Mouse (Mus musculus) thymus, adult 2 months (tissue): ENCODE data around the gene Arhgap22. TPM values are rescaled to one million over a fixed set of nuclear protein-coding genes. Genes with fewer than 3 reads are reported as not detected.

ENCODE experiments used
- DNase-seq: peaks from one replicate; pipeline ENCODE4 v3.0.0; 2021
- H3K27ac ChIP-seq: fragments of 200-500 bp; 2 replicates; pipeline ENCODE4 v1.5.1; 2012; ENCODE audit warnings: low read length, control low read depth; ENCODE audit not compliant: control insufficient read depth, insufficient read depth
- H3K27me3 ChIP-seq: fragments of 200-500 bp; 2 replicates; pipeline ENCODE4 v1.6.1; 2012; ENCODE audit warnings: mild to moderate bottlenecking, low read length, moderate library complexity, mixed read lengths; ENCODE audit not compliant: control insufficient read depth, insufficient read depth
- H3K36me3 ChIP-seq: fragments of 200-500 bp; 2 replicates; pipeline ENCODE4 v1.6.1; 2012; ENCODE audit warnings: mild to moderate bottlenecking, low read length, moderate library complexity; ENCODE audit not compliant: control insufficient read depth, insufficient read depth
- H3K4me1 ChIP-seq: fragments of 200-500 bp; replicated peaks from 2 replicates; pipeline ENCODE4 v1.6.1; 2012; ENCODE audit warnings: low read length; ENCODE audit not compliant: control insufficient read depth, insufficient read depth
- H3K4me3 ChIP-seq: fragments of 200-500 bp; 2 replicates; pipeline ENCODE4 v1.5.1; 2012; ENCODE audit warnings: mild to moderate bottlenecking, low read length, control low read depth, moderate library complexity; ENCODE audit not compliant: control insufficient read depth, insufficient read depth
- CTCF ChIP-seq: fragments of 200-500 bp; IDR thresholded peaks from 2 replicates; pipeline ENCODE4 v1.5.1; 2012; ENCODE audit warnings: mild to moderate bottlenecking, control low read depth, low read length, moderate library complexity, borderline replicate concordance; ENCODE audit not compliant: control insufficient read depth, poor library complexity, insufficient read depth; ENCODE audit errors: extremely low read depth
- POLR2A ChIP-seq: fragments of 200-500 bp; IDR thresholded peaks from 2 replicates; pipeline ENCODE4 v1.6.1; 2012; ENCODE audit warnings: mild to moderate bottlenecking, low read length, control low read depth, moderate library complexity; ENCODE audit not compliant: control insufficient read depth, poor library complexity, insufficient read depth; ENCODE audit errors: extremely low read depth
- WGBS: fragments of 180-500 bp; shearing (Covaris S2); methylation state at CpG from one replicate; pipeline ENCODE4 v1.1.7; 2018; 5-methylcytosine and 5-hydroxymethylcytosine counted together
- polyA plus RNA-seq: library from polyadenylated mRNA; depleted of rRNA; stranded (reverse); fragments of >200 nt; gene quantifications from 2 replicates; pipeline ENCODE4 v1.2.3, GENCODE M21; 2012

Gene Arhgap22
- polyA plus RNA-seq, 1 experiment, result 16.2 TPM

DNA sequence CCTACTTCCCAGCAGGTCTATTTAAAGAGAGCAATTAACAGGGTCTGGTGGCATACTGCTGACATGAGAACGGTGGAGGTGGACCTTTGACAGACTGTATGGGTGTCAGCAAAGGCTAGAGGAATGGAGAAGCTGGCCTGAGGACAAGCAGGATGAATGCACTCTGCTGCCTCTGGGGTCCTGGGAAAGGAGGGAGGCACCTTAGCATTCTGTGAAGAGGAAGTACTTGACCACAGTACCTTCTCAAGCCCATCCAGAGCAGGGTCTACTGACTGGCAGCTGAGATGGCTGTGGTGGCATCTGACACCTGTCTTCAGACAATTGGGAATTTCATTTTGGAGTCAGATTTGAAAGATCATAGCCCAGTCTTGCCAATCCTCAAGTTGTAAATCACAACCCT is 159.4 kb downstream of the Arhgap22 start:
- DNase-seq, result no peak
- no peak for TF ChIP-seq POLR2A
- TF ChIP-seq CTCF, result no peak
- Histone ChIP-seq H3K36me3 (no peaks in the 10 kb centered on the region), H3K4me3 (no peak overlapping the region), H3K27me3 (no peaks in the 10 kb centered on the region), H3K27ac (no peak overlapping the region), H3K4me1 (no peaks in the 10 kb centered on the region)
- 39% methylated on average over 1 of the region's 1 CpGs for WGBS

DNA sequence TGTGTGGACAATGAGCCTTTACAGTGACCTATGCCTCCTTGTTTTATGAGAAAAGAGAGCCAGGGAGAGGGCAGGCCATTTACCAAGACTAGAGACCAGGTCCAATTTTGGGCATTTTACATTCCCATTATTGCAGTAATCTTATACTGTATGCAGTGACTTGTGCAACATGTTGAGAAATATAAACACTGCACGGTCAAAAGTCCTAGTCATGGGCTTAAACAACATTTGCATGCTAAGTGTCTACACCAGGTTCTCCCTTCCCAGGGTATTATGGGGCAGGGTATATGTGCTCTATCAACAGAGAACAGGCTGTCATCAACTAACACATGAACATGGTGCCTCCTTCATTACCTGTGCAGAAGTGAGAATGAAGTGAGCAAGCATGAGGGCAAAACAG is 160.3 kb downstream of the Arhgap22 start:
- H3K27ac ChIP-seq, result no peak overlapping the region
- no peaks in the 10 kb centered on the region for H3K36me3 ChIP-seq
- no peak for DNase-seq
- H3K27me3 ChIP-seq, result no peaks in the 10 kb centered on the region
- no peak overlapping the region for H3K4me3 ChIP-seq
- H3K4me1 ChIP-seq, result no peaks in the 10 kb centered on the region
- WGBS, result 88% methylated on average over 1 of the region's 1 CpGs
- TF ChIP-seq CTCF, result no peak
- TF ChIP-seq POLR2A, result no peak

DNA sequence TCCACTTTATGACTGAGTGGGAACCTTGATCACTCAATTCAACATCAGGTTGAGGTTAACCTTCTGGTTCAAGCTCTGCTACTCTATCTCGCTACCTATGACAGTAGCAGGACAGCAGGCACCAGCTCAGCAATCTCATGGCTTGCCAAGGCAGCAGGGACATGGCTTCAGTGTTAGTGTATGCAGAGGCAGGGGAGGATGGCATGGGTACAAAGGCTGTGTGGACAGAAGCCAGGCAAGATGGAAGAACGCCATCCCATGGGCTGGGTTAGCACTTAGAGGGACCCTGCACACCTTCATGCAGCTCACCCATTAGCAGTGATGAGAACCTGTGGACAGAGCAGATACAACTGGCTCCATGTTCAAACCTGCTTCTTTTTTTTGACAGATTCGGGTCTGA is 163.4 kb downstream of the Arhgap22 start:
- no peak for DNase-seq
- Histone ChIP-seq H3K36me3 (peaks cover 2% of the 10 kb centered on the region; the same call in 1 of the 2 replicates), H3K4me1 (no peaks in the 10 kb centered on the region), H3K27me3 (no peaks in the 10 kb centered on the region), H3K4me3 (no peak overlapping the region), H3K27ac (no peak overlapping the region)
- WGBS, result 95% methylated on average over 3 of the region's 3 CpGs
- TF ChIP-seq CTCF (no peak), POLR2A (no peak)

DNA sequence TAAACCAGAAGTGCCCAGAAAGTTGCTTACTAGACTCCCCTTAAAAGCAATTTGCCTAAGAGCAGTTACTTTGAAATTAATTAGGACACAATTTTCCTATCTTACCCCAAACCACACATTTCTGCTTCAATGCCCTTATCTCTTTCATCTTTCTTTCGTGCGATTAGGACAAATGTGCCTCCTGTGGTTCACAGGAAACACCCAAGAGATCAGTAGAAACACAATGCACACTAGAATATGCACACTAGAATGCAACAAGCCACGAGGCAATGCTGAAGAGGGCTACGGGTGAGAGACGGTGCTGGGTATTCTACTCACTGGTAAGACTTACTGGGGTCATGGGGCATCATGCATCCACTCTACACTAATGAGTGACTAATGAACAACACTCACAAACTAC is 164.9 kb downstream of the Arhgap22 start:
- 34% methylated on average over 5 of the region's 5 CpGs for WGBS
- H3K27me3 ChIP-seq, result no peaks in the 10 kb centered on the region

DNA sequence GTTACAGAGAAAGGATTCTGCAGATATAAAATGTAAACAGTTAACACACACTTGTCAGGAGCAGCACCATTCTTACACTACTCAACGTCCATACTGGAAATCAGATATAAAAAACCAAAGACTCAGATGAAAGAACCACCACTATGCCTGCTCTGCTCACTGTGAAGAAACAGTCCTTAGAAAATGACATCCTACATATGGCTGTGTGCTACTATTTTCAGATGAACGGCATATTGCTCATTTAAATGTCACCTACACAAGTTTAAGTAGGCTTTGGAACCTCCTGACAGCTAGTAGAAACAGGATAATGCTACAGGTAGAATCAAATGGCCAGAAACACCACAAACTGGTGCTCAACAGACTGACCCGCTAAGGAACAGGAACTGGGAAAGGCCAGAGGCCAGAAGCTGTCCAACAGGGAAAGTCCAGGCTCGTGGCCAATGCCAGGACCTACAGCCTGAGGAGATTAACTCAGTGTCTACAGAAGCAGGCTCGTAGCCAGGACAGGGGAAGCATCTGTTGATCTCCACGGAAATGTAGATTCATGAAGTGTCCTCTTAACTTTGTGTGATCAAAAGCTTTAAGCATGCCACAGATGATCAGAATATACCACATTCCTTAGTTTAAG is 167.1 kb downstream of the Arhgap22 start:
- Histone ChIP-seq H3K4me1 (no peaks in the 10 kb centered on the region), H3K4me3 (no peak overlapping the region), H3K36me3 (peaks cover 23% of the 10 kb centered on the region), H3K27me3 (no peaks in the 10 kb centered on the region), H3K27ac (no peak overlapping the region)
- no peak for TF ChIP-seq CTCF
- TF ChIP-seq POLR2A, result no peak
- no peak for DNase-seq
- WGBS, result 95% methylated on average over 6 of the region's 6 CpGs

More for the DNA sequence above, 164.9 kb downstream of the Arhgap22 start:
- no peak for DNase-seq
- no peak overlapping the region for H3K27ac ChIP-seq
- no peaks in the 10 kb centered on the region for H3K4me1 ChIP-seq
- no peak for TF ChIP-seq POLR2A
- TF ChIP-seq CTCF, result no peak
- H3K4me3 ChIP-seq, result no peak overlapping the region
- H3K36me3 ChIP-seq, result peaks cover 12% of the 10 kb centered on the region

DNA sequence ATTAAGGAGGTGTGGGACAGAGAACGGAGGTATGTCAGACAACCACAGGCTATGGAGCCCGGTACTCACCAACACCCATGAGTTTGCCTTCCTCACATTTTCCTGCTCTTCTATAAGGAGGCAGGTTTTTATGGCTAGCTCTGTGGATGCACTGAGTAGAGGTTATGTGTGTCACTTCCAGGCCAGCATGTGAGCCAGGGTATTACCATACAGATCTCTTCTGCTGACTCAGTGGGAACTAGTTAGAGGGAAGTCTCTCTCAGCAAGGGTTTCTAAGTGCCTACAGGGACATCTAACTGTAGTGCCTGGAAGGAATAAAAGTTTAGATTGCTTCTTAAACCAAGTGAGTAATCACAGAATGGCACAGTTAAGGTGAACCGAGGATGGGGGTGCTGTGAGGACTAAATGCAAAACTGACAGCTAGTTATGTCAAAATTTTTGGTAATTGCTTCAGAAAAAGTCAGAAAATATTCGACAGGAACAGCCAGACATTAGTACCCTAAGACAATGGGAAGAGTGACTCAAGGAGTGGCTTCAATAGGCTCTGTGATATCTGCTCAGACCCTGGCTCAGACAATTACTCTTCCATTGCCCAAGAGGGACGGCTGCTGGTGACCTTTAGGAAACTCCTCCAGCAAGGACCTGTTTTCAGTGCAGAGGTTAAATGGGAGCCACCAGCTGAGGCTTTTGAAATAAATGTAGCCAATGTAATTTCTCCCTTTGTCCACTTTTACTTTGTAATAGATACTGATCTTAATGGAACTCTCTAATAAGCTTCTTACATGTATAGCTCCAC is 184.4 kb downstream of the Arhgap22 start:
- Histone ChIP-seq H3K4me1 (no peaks in the 10 kb centered on the region), H3K27ac (no peak overlapping the region), H3K27me3 (no peaks in the 10 kb centered on the region), H3K4me3 (no peak overlapping the region), H3K36me3 (0 out of 2 replicates have a peak, but pooled peaks cover 3% of the 10 kb centered on the region)
- no peak for DNase-seq
- WGBS, result 95% methylated on average over 5 of the region's 5 CpGs
- TF ChIP-seq POLR2A (no peak), CTCF (no peak)

DNA sequence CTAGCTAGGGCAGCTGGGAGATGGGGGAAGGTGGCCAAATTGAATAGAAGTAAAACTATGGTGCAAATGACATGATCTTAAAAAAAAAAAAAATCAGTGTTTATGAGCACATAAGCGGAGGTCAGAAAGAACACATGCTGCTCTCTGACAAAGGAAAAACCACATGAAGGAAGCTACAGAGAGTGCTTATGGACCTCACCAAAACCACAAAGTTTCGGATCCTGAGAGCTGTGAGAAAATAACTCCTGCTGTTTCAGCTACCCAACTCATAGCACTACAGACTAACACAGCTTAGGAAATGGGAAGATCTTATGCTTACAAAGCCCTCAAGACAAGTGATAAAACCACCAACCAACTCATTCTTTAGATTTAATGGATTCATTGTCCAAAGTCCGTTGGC is 186.2 kb downstream of the Arhgap22 start:
- Histone ChIP-seq H3K27me3 (no peaks in the 10 kb centered on the region), H3K27ac (no peak overlapping the region), H3K4me1 (no peaks in the 10 kb centered on the region), H3K4me3 (no peak overlapping the region), H3K36me3 (0 out of 2 replicates have a peak, but pooled peaks cover 3% of the 10 kb centered on the region)
- 24% methylated on average over 3 of the region's 3 CpGs for WGBS
- no peak for DNase-seq
- TF ChIP-seq POLR2A (no peak), CTCF (no peak)
